Mouse (Mus musculus): Measurements from ENCODE around the gene Gsk3a.

Gsk3a gene

DNA sequence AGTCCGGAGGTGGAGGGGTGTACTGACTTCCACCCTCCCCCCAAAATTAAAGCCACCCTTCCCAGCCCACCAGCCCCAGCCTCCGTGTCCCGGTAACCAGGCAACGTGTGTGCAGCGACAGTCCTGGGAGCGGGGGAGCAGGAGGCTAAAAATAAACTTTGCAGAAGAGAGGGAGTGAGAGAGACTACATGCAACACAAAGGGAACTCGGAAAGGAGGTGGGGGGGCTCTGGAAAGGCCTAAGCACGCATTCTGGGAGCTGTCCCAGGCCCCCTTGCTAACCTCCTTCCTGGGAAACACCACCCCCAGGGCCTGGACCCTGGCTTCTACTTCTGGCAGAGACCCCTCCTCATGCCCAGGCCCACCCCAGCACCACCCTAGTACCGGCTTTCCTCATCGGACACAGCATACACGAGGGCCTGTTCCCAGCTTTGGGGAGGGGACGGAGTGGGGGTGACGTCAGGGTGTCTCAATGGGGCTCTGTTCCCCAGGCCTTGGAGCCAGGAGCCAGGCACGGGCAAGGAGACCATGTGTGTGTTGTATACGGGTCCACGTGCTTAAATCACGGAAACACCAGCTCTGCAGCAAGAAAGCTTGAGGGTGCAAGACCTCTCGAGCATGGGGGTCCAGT, 10.5 kb upstream of the Gsk3a start:
- no peak for DNase-seq

- no peak for DNase-seq
These were observed 9.8 kb upstream of the Gsk3a start for GRCm38 (mm10) chr7:25247498-25247897.

DNA sequence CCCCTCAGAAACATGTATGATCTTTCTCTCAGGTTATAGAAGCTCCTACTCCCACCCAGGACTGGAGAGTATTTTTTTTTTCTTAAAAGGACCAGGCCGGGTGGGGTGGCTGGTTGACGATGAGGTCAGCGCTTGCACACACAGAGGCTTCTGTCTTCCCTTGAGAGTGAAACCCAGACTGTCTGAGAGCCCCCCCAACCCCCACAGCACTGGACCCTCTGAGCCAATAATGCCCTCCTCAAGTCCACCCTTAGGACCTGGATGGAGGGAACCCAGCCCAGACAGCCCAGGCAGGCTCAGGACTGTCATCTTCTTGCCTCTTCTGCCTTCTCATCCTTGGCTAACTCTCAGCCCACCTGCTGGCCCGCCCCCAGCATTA, 9.1 kb upstream of the Gsk3a start:
- DNase-seq = no peak

- peak; percentile 76 for DNase-seq
These were observed 8.6 kb upstream of the Gsk3a start for GRCm38 (mm10) chr7:25246079-25246758.

GRCm38 (mm10) chr7:25244562-25245369, 7.1 kb upstream of the Gsk3a start:
- no peak for DNase-seq

DNA sequence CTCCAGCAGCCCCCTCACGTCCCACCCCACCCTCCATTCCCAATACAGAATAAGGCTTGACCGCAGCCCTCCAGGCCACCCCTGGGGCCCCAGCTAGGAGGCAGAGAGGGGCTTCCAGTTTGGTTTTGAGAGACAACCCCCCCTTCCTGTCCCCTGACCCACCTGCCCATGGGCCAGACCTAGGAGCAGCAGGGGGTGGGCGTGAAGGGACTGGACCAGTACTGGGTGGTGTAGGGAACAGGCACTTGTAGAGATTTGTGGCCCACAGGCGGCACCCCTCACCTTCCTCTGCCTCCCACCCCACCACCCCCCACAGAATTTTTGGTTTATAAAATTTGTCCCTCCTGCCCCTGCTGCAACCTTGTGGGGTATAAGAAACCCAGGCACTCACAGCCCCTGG, 5.7 kb upstream of the Gsk3a start:
- DNase-seq = no peak

DNA sequence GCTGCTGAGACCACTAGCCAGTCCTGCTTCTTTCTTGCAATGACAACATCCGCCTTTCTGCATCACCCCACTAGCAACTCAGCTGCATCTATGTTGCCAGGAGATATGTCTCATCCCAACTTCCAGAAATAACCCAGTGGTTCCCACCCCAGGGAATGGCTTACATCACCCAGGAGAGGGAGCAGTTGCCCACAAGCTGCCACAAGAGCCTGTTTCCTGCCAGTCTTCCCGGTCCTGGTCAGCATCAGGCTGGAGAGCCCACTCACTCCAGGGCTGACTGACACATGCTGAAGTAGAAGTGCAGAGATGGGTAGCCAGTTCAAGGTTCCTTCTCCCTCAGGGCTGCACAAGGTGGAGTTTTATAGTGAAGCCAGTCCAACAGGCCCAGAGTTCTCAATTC, 3.4 kb upstream of the Gsk3a start:
- DNase-seq = peak; percentile 72

- DNase-seq = no peak
These were observed 3.0 kb upstream of the Gsk3a start for GRCm38 (mm10) chr7:25240631-25241030.

DNA sequence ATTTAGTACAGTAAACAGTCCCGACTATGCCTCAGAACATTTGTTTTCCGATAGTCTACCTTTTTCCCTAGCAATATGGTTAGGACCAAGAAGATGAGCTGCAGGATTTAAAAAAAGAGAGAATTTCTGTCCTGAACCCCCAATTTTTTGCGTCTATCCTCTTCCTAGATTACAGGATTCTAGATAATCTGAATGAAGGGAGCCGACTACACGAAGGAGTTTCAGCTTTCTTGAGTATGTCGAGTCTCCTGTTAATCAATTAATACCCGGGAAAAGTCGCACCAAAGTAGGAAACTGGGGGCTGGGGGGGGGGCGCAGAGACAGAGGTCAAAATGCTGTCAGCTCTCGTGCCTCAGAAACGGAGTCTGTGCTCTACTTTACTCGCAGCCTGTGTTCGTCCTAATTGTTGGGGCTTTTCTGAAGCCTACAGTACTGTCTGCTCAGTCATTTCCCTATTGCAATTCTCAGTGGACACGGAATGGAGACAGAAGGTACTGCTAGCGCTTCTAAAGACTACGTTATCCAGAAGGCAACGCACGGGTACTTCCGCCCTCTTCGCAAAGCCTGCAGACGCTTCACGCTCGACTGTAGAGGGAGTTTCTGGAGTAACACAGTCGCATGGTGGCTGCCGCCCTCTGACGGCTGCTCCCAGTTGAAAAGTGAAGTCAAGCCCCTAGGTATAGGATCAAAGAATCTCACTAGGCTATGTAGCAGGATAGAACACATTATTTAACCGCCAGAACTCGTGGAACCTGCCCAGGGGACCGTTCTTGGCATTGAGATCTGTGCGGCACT, 1.4 kb upstream of the Gsk3a start:
- DNase-seq = peak; percentile 92

DNA sequence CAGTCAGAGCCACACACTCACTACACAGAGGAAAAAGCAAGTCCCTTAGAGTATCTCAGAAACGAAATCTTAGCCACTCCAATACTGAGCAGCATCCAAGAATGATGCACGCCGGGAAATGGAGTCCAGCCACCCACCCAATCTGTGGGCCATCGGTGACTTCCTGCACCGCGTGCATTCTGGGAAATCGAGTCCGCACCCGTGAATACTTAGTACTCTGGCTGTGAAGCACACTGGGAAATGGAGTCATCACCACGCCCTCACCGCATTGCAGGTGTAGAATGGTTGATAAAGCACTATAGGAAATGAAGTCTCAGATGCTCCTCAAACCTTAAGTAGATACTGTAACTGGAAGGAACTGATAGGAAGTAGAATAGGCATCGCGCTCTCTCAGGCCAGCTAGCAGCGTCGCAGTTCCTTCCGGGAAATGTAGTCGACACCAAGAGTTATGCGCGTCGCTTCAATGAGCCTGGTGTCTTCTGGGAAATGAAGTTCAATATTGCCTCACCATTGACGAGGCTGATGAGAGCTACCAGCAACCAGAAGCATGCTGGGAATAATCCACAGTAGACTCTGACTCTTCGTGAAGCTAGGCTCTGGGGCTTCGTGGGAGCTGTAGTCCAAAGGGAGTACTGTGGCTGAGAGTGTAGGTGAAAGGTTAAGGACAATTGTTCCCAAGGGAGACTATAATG, 510 bp upstream of the Gsk3a start:
- peak; percentile 96 for DNase-seq

GRCm38 (mm10) chr7:25235526-25235925, 2.1 kb downstream of the Gsk3a start:
- DNase-seq = no peak

GRCm38 (mm10) chr7:25233061-25233460, 4.6 kb downstream of the Gsk3a start:
- DNase-seq = no peak

DNA sequence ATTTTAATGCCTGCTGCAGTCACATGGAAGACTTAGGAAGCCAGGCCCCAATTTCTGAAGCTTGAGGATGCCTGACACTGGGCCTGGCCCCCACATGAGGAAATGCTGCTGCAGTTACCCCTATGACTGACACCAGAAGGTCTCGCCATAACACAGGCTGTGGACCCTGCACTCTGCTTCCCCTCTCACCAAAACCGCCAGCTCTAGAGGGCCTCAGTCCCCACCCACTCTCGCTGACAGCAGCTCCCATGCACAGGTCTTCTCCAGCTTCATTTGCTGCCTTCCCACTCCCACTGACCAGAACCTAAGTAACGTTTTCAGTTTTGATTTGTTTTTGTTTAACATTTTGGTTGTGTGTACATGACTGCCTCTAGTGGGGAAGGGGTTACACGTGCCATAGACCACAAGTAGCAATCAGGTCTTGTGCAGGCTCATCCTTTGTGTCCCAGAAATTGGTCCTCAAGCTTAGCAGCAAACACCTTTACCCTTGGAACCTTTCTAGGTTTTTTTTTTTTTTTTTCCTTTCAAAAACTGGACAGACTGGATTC, 5.5 kb downstream of the Gsk3a start:
- no peak for DNase-seq

DNA sequence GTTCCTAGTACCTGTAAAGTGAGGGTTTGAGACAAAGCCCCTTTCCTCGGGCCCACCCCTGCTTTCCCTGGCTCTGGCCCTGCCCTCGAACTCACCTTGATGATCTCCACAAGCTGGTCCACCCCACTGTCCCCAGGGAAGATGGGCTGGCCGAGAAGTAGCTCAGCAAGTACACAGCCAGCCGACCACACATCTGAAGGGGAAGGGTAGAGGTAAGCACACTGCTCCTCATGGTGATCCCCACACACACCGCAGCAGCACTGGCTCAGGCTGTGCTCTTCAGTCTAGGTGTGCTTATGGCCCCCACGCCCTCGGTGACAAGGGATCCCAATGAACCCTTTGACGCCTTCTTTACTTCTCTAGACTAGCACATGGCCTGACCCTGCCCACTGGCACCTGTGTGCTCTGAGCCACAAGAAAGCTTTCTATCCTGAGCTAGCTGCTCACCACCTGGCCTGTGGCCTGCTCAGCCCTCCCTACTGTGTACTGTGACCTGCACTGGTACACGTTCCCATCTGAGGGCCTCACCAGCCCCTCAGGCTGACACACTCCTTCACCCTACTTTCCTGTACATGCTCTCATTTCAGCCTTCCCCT, 6.9 kb downstream of the Gsk3a start:
- no peak for DNase-seq

DNA sequence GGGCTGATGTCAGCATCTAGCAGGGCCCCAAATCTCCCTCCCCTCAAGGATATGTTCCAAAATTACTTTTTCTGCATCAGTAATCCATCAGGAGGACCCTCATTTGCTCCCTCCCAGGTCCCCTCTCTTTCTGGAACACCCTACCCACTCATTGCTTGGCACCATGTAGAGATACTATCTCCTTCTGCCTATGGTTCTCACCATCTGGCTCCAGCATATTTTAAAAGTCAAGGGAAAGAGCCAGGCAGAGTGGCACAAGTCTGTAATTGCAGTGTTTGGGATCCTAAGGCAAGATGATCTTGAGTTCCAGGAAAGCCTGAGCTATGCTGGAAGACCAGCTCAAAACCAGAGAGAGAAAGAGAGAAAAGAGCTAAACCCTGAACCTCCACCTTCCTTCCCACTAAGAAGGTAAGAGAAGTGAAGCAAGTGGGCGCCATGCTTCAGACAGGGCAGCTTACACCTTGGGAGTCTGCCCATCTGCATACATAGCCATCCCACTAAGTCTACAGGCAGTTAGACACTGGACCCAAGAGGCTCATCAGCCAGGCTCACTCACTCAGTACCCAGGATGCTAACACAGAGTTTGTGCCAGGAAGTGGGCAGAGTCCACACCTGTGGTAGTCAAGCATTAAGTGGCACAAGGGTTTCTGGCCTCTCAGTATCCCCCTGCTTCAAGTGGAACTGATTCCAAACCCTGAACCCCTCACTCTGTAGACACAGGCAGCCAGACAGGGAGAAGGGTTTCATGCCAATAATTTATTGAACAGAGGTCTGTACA, 9.9 kb downstream of the Gsk3a start:
- peak; percentile 60 for DNase-seq

DNA sequence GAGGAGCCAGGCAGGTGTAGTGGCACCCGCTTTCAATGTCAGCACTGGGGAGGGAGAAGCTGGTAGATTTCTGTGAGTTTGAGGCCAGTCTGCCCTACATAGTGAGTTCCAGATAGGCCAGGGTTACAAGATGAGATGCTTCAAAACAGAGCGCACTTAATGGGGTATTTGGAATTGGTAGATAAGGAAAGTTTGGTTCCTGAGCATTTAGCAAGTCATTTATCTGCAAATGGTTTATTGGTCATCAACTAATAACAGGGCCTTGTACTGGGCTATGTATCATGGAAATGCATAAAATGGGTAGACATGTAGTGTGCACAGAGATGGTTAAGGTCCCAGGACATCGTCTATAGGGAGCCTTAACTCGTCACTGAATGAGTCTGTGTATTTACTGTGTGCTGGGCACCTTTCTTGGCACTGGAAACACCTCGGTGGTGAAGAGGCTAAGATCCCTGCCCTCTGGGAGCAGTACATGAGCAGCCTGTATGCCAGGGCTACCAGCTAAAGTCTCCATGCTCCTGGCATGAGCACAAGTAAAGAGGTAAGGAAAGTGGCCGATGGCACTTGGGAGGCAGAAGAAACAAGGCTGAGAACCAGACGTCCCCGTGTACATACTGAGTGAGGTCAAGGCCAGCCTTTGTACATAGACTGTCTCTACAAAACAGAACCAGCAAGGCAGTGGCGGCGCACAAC, 15.2 kb downstream of the Gsk3a start:
- no peak for DNase-seq

- DNase-seq = peak; percentile 99
These were observed 16.4 kb downstream of the Gsk3a start, which contains the start of gene Zfp526 for GRCm38 (mm10) chr7:25221102-25221883. Gene Zfp526, plus strand, starts transcription at chr7:25221425.

GRCm38 (mm10) chr7:25220457-25221101, 17.1 kb downstream of the Gsk3a start, which contains the start of gene Dedd2:
Gene Dedd2, minus strand, starts transcription at chr7:25220615.
- peak; percentile 36 for DNase-seq
